In genomic region chr4:57930559-57931170, GRCm38 (mm10) we compare ENCODE assay signal across 22 mouse cellular contexts. TPM values are rescaled to one million over a fixed set of nuclear protein-coding genes. Genes with fewer than 3 reads are reported as not detected.
DNase-seq lines count a peak whose midpoint lies in the region; ATAC-seq and TF ChIP-seq lines count a peak whose summit lies in the region.
"Had no signal": no experiment of that assay in that cellular context is flagged by ENCODE, and none has a peak within 500 bp of the region (broad histone marks: within the 10 kb centered on the region; RNA-seq: fewer than 3 reads in every experiment).

No protein-coding gene starts in this region.

- peak; percentile 71 for DNase-seq in liver, adult 2 months (ENCODE audit: extremely low read depth, low read depth, low spot score)
- no peak for DNase-seq in liver
- peak; percentile 52 for DNase-seq in adipocyte (ENCODE audit: low spot score)
- no peak for DNase-seq in adrenal gland, postnatal 36 days
- DNase-seq: adrenal gland, adult 2 months; B cell, adult 2 months; cerebellum, adult 9-11 months; gastrocnemius, adult 2 months; heart, postnatal 36 days; kidney, postnatal 4 days; layer of hippocampus, adult 9-11 months; thymus, postnatal 25 days had no signal

- WGBS in liver, adult 2 months, result 27% methylated on average over 5 of the region's 5 CpGs
- 47% methylated on average over 5 of the region's 5 CpGs for WGBS in lung, embryonic 16.5 days

- no peak overlapping the region for H3K9ac ChIP-seq in liver, adult 2 months (ENCODE audit: low read depth, low read length)
- H3K9ac ChIP-seq in lung, embryonic 16.5 days (ENCODE audit: low read length), result no peak overlapping the region
- H3K9ac ChIP-seq: liver, embryonic 14.5 days; neural tube, embryonic 15.5 days had no signal

- peak overlapping the region; percentile 4; the same call in 1 of the 2 replicates for H3K27ac ChIP-seq in liver, adult 2 months (replicated peaks; ENCODE audit: insufficient read depth, low read depth, low read length)
- H3K27ac ChIP-seq in lung, embryonic 16.5 days (ENCODE audit: low read length), result no peak overlapping the region
- H3K27ac ChIP-seq: gastrocnemius, adult 2 months; left cerebral cortex, adult 2 months; liver, embryonic 14.5 days; neural tube, embryonic 15.5 days had no signal

- H3K79me2 ChIP-seq in liver, adult 2 months (ENCODE audit: control insufficient read depth, insufficient read depth, low read length), result no peaks in the 10 kb centered on the region

- no peaks in the 10 kb centered on the region for H3K27me3 ChIP-seq in liver, adult 2 months (ENCODE audit: control insufficient read depth, insufficient read depth, low read length)
- no peaks in the 10 kb centered on the region for H3K27me3 ChIP-seq in lung, embryonic 16.5 days (ENCODE audit: control insufficient read depth, insufficient read depth, low read depth, low read length)
- H3K27me3 ChIP-seq: neural tube, embryonic 15.5 days had no signal

- ATAC-seq in lung, embryonic 16.5 days (ENCODE audit: low read depth), result peak; percentile 37
- peak; percentile 33; the same call in 1 of the 2 replicates for ATAC-seq in neutrophil, adult 5-6 weeks (ENCODE audit: extremely low read depth, insufficient number of reproducible peaks, low FRiP score, poor library complexity, severe bottlenecking)
- ATAC-seq in activated CD4-positive, CD25-positive, alpha-beta regulatory T cell, adult 4 months, result no peak
- ATAC-seq: forebrain, embryonic 16.5 days; hindbrain, embryonic 16.5 days; intestine, embryonic 16.5 days; midbrain, embryonic 16.5 days had no signal

- H3K4me2 ChIP-seq in lung, embryonic 16.5 days (ENCODE audit: low read depth, low read length), result no peak overlapping the region
- H3K4me2 ChIP-seq: neural tube, embryonic 15.5 days had no signal

- TF ChIP-seq POLR2A in liver, adult 2 months (IDR thresholded peaks at IDR 0.05; ENCODE audit: extremely low read depth, insufficient read depth, low read length), result no peak

- TF ChIP-seq CTCF in liver, adult 2 months (IDR thresholded peaks at IDR 0.05; ENCODE audit: low read depth, low read length), result no peak

- H3K4me3 ChIP-seq in liver, adult 2 months (ENCODE audit: insufficient read depth, low read depth, low read length), result no peak overlapping the region
- H3K4me3 ChIP-seq in lung, embryonic 16.5 days (ENCODE audit: low read length), result no peak overlapping the region
- H3K4me3 ChIP-seq: gastrocnemius, adult 2 months; left cerebral cortex, adult 2 months; neural tube, embryonic 15.5 days had no signal

- H3K4me1 ChIP-seq in liver, adult 2 months (ENCODE audit: control insufficient read depth, insufficient read depth, low read length), result peaks cover 11% of the 10 kb centered on the region
- H3K4me1 ChIP-seq in lung, embryonic 16.5 days (replicated peaks; ENCODE audit: control insufficient read depth, insufficient read depth, low read length), result peaks cover 5% of the 10 kb centered on the region; the same call in 1 of the 2 replicates
- H3K4me1 ChIP-seq: neural tube, embryonic 15.5 days had no signal

- H3K36me3 ChIP-seq in liver, adult 2 months (ENCODE audit: control insufficient read depth, insufficient read depth, low read length), result no peaks in the 10 kb centered on the region
- H3K36me3 ChIP-seq in lung, embryonic 16.5 days (ENCODE audit: control insufficient read depth, insufficient read depth, low read length), result no peaks in the 10 kb centered on the region
- H3K36me3 ChIP-seq: neural tube, embryonic 15.5 days had no signal

- no peaks in the 10 kb centered on the region for H3K9me3 ChIP-seq in lung, embryonic 16.5 days (ENCODE audit: control insufficient read depth, low read length)
- H3K9me3 ChIP-seq: neural tube, embryonic 15.5 days had no signal

RNA-seq across cellular contexts. Expression of gene D630039A03Rik, which starts 14.6 kb away (rescaled TPM):
- total RNA-seq in liver, adult 2 months (2014; rRNA removed), result 3.2 and 4.9 TPM in 2 replicates
- 10.2 and 14.3 TPM in 2 replicates for polyA plus RNA-seq in liver, adult 2 months (2012; rRNA removed)
- polyA plus RNA-seq in lung, embryonic 16.5 days (2015; fragmentation: Nextera tagmentation; extraction: Ambion mirVana), result 3.4 and 3.5 TPM in 2 replicates
- total RNA-seq in neutrophil, adult 5-6 weeks (2017), result not detected in 2 replicates
- 10 to 100 TPM; 14.3 to 17.3 TPM for polyA plus RNA-seq in activated CD4-positive, CD25-positive, alpha-beta regulatory T cell, adult 4 months (2017; shearing (Covaris generic))
- total RNA-seq in adrenal gland, postnatal 36 days (2021), result 10 to 100 TPM in 1 of 2 experiments, 1 to 10 TPM in 1; 9.8 to 15.0 TPM
- polyA plus RNA-seq: forebrain, embryonic 16.5 days; midbrain, embryonic 16.5 days had no signal

RNA-seq across cellular contexts. Expression of gene Txn1, which starts 25.5 kb away (rescaled TPM):
- 138 and 151 TPM in 2 replicates for total RNA-seq in liver, adult 2 months (2014; rRNA removed)
- 246 and 257 TPM in 2 replicates for polyA plus RNA-seq in liver, adult 2 months (2012; rRNA removed)
- 444 and 474 TPM in 2 replicates for polyA plus RNA-seq in lung, embryonic 16.5 days (2015; fragmentation: Nextera tagmentation; extraction: Ambion mirVana)
- 226 and 227 TPM in 2 replicates for total RNA-seq in neutrophil, adult 5-6 weeks (2017)
- polyA plus RNA-seq in activated CD4-positive, CD25-positive, alpha-beta regulatory T cell, adult 4 months (2017; shearing (Covaris generic)), result 100 to 1,000 TPM; 170 to 200 TPM
- total RNA-seq in adrenal gland, postnatal 36 days (2021), result 100 to 1,000 TPM; 327 to 337 TPM

Comparison
In these comparisons a context has a peak if more than half of its experiments do, and no peak if none do; other contexts are left out.
1. DNase-seq: peak in liver, adult 2 months (single experiment) and adipocyte (single experiment); none in liver (single experiment) and adrenal gland, postnatal 36 days (0 of 2).